Mouse (Mus musculus) kidney, adult 2 months (tissue): ENCODE measurements around the gene Abcb1b. TPM values are rescaled to one million over a fixed set of nuclear protein-coding genes. Genes with fewer than 3 reads are reported as not detected.

Experiments used
- DNase-seq: peaks from one replicate; pipeline ENCODE4 v3.0.0; 2021
- H3K27ac ChIP-seq: fragments of 200-500 bp; 2 replicates; pipeline ENCODE4 v1.5.1; 2012; ENCODE audit warnings: low read depth, low read length, control low read depth, inconsistent platforms; ENCODE audit not compliant: insufficient read depth
- H3K27me3 ChIP-seq: fragments of 200-500 bp; replicated peaks from 2 replicates; pipeline ENCODE4 v1.6.1; 2012; ENCODE audit warnings: mild to moderate bottlenecking, moderate library complexity, low read length, inconsistent platforms; ENCODE audit not compliant: control insufficient read depth, insufficient read depth
- H3K36me3 ChIP-seq: fragments of 200-500 bp; 2 replicates; pipeline ENCODE4 v1.6.1; 2012; ENCODE audit warnings: mild to moderate bottlenecking, moderate library complexity, low read length, inconsistent platforms; ENCODE audit not compliant: control insufficient read depth, insufficient read depth
- H3K4me1 ChIP-seq: fragments of 200-500 bp; 2 replicates; pipeline ENCODE4 v1.6.1; 2011; ENCODE audit warnings: low read length; ENCODE audit not compliant: control insufficient read depth, insufficient read depth
- H3K4me3 ChIP-seq: fragments of 200-500 bp; 2 replicates; pipeline ENCODE4 v1.5.1; 2011; ENCODE audit warnings: mild to moderate bottlenecking, low read depth, low read length, control low read depth; ENCODE audit not compliant: insufficient read depth
- CTCF ChIP-seq: fragments of 200-500 bp; conservative IDR thresholded peaks from 2 replicates; pipeline ENCODE4 v1.5.1; 2011; ENCODE audit warnings: low read depth, mild to moderate bottlenecking, control low read depth, low read length, moderate library complexity, mixed read lengths; ENCODE audit not compliant: insufficient read depth, insufficient read length
- POLR2A ChIP-seq: fragments of 200-500 bp; IDR thresholded peaks from one replicate; pipeline ENCODE4 v1.6.1; 2011; ENCODE audit warnings: low read depth, low read length, control low read depth
- WGBS: fragments of 180-500 bp; shearing (Covaris S2); methylation state at CpG from one replicate; pipeline ENCODE4 v1.1.7; 2018; 5-methylcytosine and 5-hydroxymethylcytosine counted together
- polyA plus RNA-seq: library from polyadenylated mRNA; depleted of rRNA; stranded (reverse); fragments of >200 nt; gene quantifications from 2 replicates; pipeline ENCODE4 v1.2.3, GENCODE M21; 2012

Abcb1b gene
- polyA plus RNA-seq, 1 experiment, result 10.2 TPM

GRCm38 (mm10) chr5:8866366-8866765 lies 68.4 kb downstream of the Abcb1b start:
- Histone ChIP-seq H3K4me1 (no peaks in the 10 kb centered on the region), H3K27me3 (no peaks in the 10 kb centered on the region), H3K27ac (no peak overlapping the region), H3K36me3 (no peaks in the 10 kb centered on the region), H3K4me3 (no peak overlapping the region)
- no peak for DNase-seq
- TF ChIP-seq CTCF (no peak), POLR2A (no peak)
- 76% methylated on average over 5 of the region's 5 CpGs for WGBS

GRCm38 (mm10) chr5:8868019-8868418 lies 70.1 kb downstream of the Abcb1b start:
- TF ChIP-seq POLR2A, result no peak
- TF ChIP-seq CTCF, result peak; percentile 68
- WGBS, result 17% methylated on average over 1 of the region's 1 CpGs
- H3K4me3 ChIP-seq, result no peak overlapping the region
- H3K27me3 ChIP-seq, result no peaks in the 10 kb centered on the region
- no peak overlapping the region for H3K27ac ChIP-seq
- H3K4me1 ChIP-seq, result no peaks in the 10 kb centered on the region
- no peaks in the 10 kb centered on the region for H3K36me3 ChIP-seq
- DNase-seq, result peak; percentile 3

GRCm38 (mm10) chr5:8872979-8873915 lies 75.3 kb downstream of the Abcb1b start:
- H3K27me3 ChIP-seq, result no peaks in the 10 kb centered on the region
- no peak for DNase-seq
- H3K36me3 ChIP-seq, result no peaks in the 10 kb centered on the region
- no peaks in the 10 kb centered on the region for H3K4me1 ChIP-seq
- H3K4me3 ChIP-seq, result no peak overlapping the region
- TF ChIP-seq POLR2A (no peak), CTCF (no peak)
- no peak overlapping the region for H3K27ac ChIP-seq
- WGBS, result 84% methylated on average over 6 of the region's 6 CpGs

- WGBS, result 52% methylated on average over 2 of the region's 2 CpGs
- Histone ChIP-seq H3K27ac (no peak overlapping the region), H3K4me3 (no peak overlapping the region), H3K4me1 (no peaks in the 10 kb centered on the region), H3K36me3 (no peaks in the 10 kb centered on the region), H3K27me3 (no peaks in the 10 kb centered on the region)
- DNase-seq, result no peak
- TF ChIP-seq POLR2A (no peak), CTCF (no peak)
These were observed 79.1 kb downstream of the Abcb1b start for GRCm38 (mm10) chr5:8877086-8877485.

- no peaks in the 10 kb centered on the region for H3K4me1 ChIP-seq
- no peak for DNase-seq
- no peak overlapping the region for H3K4me3 ChIP-seq
- H3K36me3 ChIP-seq, result no peaks in the 10 kb centered on the region
- TF ChIP-seq POLR2A, result no peak
- no peak for TF ChIP-seq CTCF
- no peak overlapping the region for H3K27ac ChIP-seq
- H3K27me3 ChIP-seq, result no peaks in the 10 kb centered on the region
- 71% methylated on average over 5 of the region's 5 CpGs for WGBS
These were observed 79.9 kb downstream of the Abcb1b start for GRCm38 (mm10) chr5:8877800-8878199.

- TF ChIP-seq CTCF, result no peak
- no peak for TF ChIP-seq POLR2A
- Histone ChIP-seq H3K36me3 (no peaks in the 10 kb centered on the region), H3K27me3 (no peaks in the 10 kb centered on the region), H3K4me1 (no peaks in the 10 kb centered on the region), H3K4me3 (no peak overlapping the region), H3K27ac (no peak overlapping the region)
- no peak for DNase-seq
- 84% methylated on average over 2 of the region's 2 CpGs for WGBS
These were observed 87.9 kb downstream of the Abcb1b start for GRCm38 (mm10) chr5:8885837-8886236.

- no peak within 1 kb of the TSS for H3K27ac ChIP-seq
- peak; percentile 51 for DNase-seq
- H3K4me1 ChIP-seq, result peaks cover 3% of the 10 kb centered on the region; the same call in 1 of the 2 replicates
- 0 out of 2 replicates have a peak, but pooled peaks have one; percentile 26 for TF ChIP-seq CTCF
- no peak for TF ChIP-seq POLR2A
- H3K27me3 ChIP-seq, result no peaks in the 10 kb centered on the region
- no peaks in the 10 kb centered on the region for H3K36me3 ChIP-seq
- peak within 1 kb of the TSS; percentile 51 for H3K4me3 ChIP-seq
- under 1% methylated on average over 65 of the region's 65 CpGs for WGBS
These were observed 95.6 kb downstream of the Abcb1b start, which contains the start of gene Abcb4 for GRCm38 (mm10) chr5:8893300-8894103. Gene Abcb4 (plus strand): TSS chr5:8893717.
